In genomic region chr6:91684474-91684829, GRCm38 (mm10) we compare ENCODE assay signal across 8 mouse cellular contexts. TPM values are rescaled to one million over a fixed set of nuclear protein-coding genes. Genes with fewer than 3 reads are reported as not detected.
DNase-seq lines count a peak whose midpoint lies in the region; ATAC-seq and TF ChIP-seq lines count a peak whose summit lies in the region.

No protein-coding gene starts in this region.

- H3K27ac ChIP-seq in heart, embryonic 12.5 days (ENCODE audit: poor library complexity, severe bottlenecking) = peak overlapping the region; percentile 92
- H3K27ac ChIP-seq in midbrain, embryonic 12.5 days (replicated peaks) = peak overlapping the region; percentile 93

- H3K9me3 ChIP-seq in heart, embryonic 12.5 days (replicated peaks) = no peaks in the 10 kb centered on the region
- H3K9me3 ChIP-seq in E14TG2a.4 (ENCODE audit: low read length) = no peaks in the 10 kb centered on the region
- no peaks in the 10 kb centered on the region for H3K9me3 ChIP-seq in erythroblast, embryonic 14.5 days (ENCODE audit: control insufficient read depth, low read length)
- H3K9me3 ChIP-seq in midbrain, embryonic 12.5 days = no peaks in the 10 kb centered on the region

- peaks cover 7% of the 10 kb centered on the region; the same call in 1 of the 2 replicates for H3K27me3 ChIP-seq in heart, embryonic 12.5 days (replicated peaks)
- no peaks in the 10 kb centered on the region for H3K27me3 ChIP-seq in E14TG2a.4 (ENCODE audit: insufficient read depth, low read length)
- H3K27me3 ChIP-seq in erythroblast, embryonic 14.5 days (ENCODE audit: control insufficient read depth) = no peaks in the 10 kb centered on the region
- no peaks in the 10 kb centered on the region for H3K27me3 ChIP-seq in midbrain, embryonic 12.5 days

- H3K36me3 ChIP-seq in heart, embryonic 12.5 days = no peaks in the 10 kb centered on the region
- peaks cover 35% of the 10 kb centered on the region for H3K36me3 ChIP-seq in E14TG2a.4 (ENCODE audit: insufficient read depth, low read length)
- H3K36me3 ChIP-seq in erythroblast, embryonic 14.5 days (ENCODE audit: control insufficient read depth) = no peaks in the 10 kb centered on the region
- no peaks in the 10 kb centered on the region for H3K36me3 ChIP-seq in midbrain, embryonic 12.5 days

- peak; percentile 49 for ATAC-seq in heart, embryonic 12.5 days (ENCODE audit: insufficient number of reproducible peaks, low FRiP score)
- peak; percentile 36 for ATAC-seq in midbrain, embryonic 12.5 days (ENCODE audit: low FRiP score, low read depth)

- H3K4me3 ChIP-seq in heart, embryonic 12.5 days = peak overlapping the region; percentile 63
- H3K4me3 ChIP-seq in E14TG2a.4 (replicated peaks; ENCODE audit: low read length) = peak overlapping the region; percentile 97
- H3K4me3 ChIP-seq in erythroblast, embryonic 14.5 days (replicated peaks) = peak overlapping the region; percentile 83
- peak overlapping the region; percentile 91 for H3K4me3 ChIP-seq in midbrain, embryonic 12.5 days

- H3K9ac ChIP-seq in heart, embryonic 12.5 days = peak overlapping the region; percentile 87
- H3K9ac ChIP-seq in midbrain, embryonic 12.5 days (replicated peaks) = peak overlapping the region; percentile 97

- peak overlapping the region; percentile 78 for H3K4me2 ChIP-seq in heart, embryonic 12.5 days
- H3K4me2 ChIP-seq in midbrain, embryonic 12.5 days (replicated peaks) = peak overlapping the region; percentile 91

- intact Hi-C loops in heart, postnatal 25 days (cut with DNase I) = loop anchor here (5.0 kb wide), 1 partner anchor 87 kb away; no protein-coding TSS in a partner anchor

- no peak for DNase-seq in heart, postnatal 25 days (ENCODE audit: low spot score)
- DNase-seq in kidney, postnatal 25 days = peak; percentile 30 to 53
- DNase-seq in layer of hippocampus, postnatal 25 days (ENCODE audit: extremely low spot score in 1 of 2, low spot score in 1 of 2) = no peak
- DNase-seq in adrenal gland, adult 8-10 months = no peak

- no peak for TF ChIP-seq CTCF in E14TG2a.4 (conservative IDR thresholded peaks at IDR 0.05; ENCODE audit: low read length)

- WGBS in heart, embryonic 12.5 days = 3% methylated on average over 11 of the region's 13 CpGs
- WGBS in midbrain, embryonic 12.5 days = 6% methylated on average over 11 of the region's 13 CpGs

- peaks cover 53% of the 10 kb centered on the region for H3K4me1 ChIP-seq in heart, embryonic 12.5 days (replicated peaks)
- peaks cover 77% of the 10 kb centered on the region for H3K4me1 ChIP-seq in E14TG2a.4 (replicated peaks; ENCODE audit: low read depth, low read length)
- H3K4me1 ChIP-seq in erythroblast, embryonic 14.5 days (ENCODE audit: control insufficient read depth) = peaks cover 46% of the 10 kb centered on the region
- peaks cover 45% of the 10 kb centered on the region for H3K4me1 ChIP-seq in midbrain, embryonic 12.5 days

RNA-seq across cellular contexts. Expression of gene Slc6a6, which starts 0.6 kb away (rescaled TPM):
- 79.1 and 85.8 TPM in 2 replicates for polyA plus RNA-seq in heart, embryonic 12.5 days (2016; fragmentation: Nextera tagmentation; extraction: Ambion mirVana)
- total RNA-seq in heart, postnatal 25 days (2021) = 100 to 1,000 TPM in 1 of 2 experiments, 10 to 100 TPM in 1; 85.0 to 102 TPM
- 0.34 and 0.45 TPM in 2 replicates for polyA plus RNA-seq in erythroblast, embryonic 14.5 days (2012)
- polyA plus RNA-seq in midbrain, embryonic 12.5 days (2016; fragmentation: Nextera tagmentation; extraction: Ambion mirVana) = 69.4 and 82.8 TPM in 2 replicates
- total RNA-seq in layer of hippocampus, postnatal 25 days (2021) = 100 to 1,000 TPM; 104 to 168 TPM
- total RNA-seq in adrenal gland, adult 8-10 months (2022) = 100 to 1,000 TPM; 468 to 562 (median 518) TPM

Comparison
In these comparisons a context has a peak if more than half of its experiments do, and no peak if none do; other contexts are left out.
1. DNase-seq: peak in kidney, postnatal 25 days (2 of 2); none in heart, postnatal 25 days (single experiment), layer of hippocampus, postnatal 25 days (0 of 2) and adrenal gland, adult 8-10 months (single experiment).
2. Peak in every context shown above with its lines, with median percentiles within 50 percentile points of each other: H3K4me3 ChIP-seq.